Mouse (Mus musculus) ovary, adult 10 weeks (tissue): ENCODE results near the gene Acbd6. TPM values are rescaled to one million over a fixed set of nuclear protein-coding genes. Genes with fewer than 3 reads are reported as not detected.

Experiments
- polyA plus RNA-seq: library from polyadenylated mRNA; stranded (reverse); fragments of 350-450 nt; fragmentation: Illumina TruSeq; extraction: RNeasy Lipid Tissue Mini Kit (QIAGEN cat#74804); gene quantifications from one replicate; pipeline ENCODE4 v1.2.3, GENCODE M21; 2014

The Acbd6 gene
- polyA plus RNA-seq = 85.6 TPM

DNA sequence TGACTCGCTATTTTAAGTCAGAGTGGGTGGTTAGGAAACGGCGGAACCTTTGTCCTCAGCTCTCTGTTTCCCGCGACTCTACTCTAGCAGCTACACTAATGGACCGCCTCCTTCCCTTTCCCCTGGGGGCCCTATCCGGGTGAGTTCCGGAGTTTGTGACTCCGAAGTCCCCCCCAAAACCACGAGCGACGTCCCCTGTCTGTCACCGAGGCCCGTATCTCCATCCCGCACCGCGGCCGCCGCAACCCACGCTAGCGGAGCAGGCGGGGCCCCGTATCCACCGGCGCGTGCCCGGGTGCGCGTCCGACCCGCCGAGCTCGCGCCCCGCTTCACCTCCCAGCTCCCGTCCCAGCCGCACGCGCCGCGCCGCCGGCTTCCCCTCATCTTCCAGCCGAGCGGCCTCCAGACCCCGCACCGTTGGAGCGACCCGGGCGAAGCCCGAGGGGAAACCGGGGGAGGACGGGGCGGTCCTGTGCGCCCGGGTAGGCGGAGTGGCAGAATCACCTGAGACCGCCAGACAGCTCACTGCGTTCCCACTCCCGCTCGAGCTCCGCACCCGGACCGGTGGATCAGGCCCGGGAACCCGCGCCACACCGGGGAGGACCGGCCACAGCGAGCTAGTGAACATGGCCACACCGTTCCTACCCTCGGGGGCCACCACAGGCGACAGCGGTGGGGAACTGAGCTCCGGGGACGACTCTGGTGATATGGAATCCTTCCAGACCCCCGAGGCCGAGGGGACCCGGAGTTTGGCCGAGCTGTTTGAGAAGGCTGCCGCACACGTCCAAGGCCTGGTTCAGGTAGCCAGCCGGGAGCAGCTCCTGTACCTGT is at the start of gene Acbd6:
Gene Acbd6 (plus strand): TSS at position 109 of the 831 bp plus-strand sequence.

Other genes starting within 250 kb of the Acbd6 start
- gene Xpr1, start 140.7 kb upstream of the Acbd6 start, polyA plus RNA-seq = 97.8 TPM
- not detected for gene Lhx4, start 193.6 kb downstream of the Acbd6 start, polyA plus RNA-seq